Mouse (Mus musculus): ENCODE measurements around the gene Kctd12.
A peak's percentile ranks its signal among the peaks of the same experiment; 100 is the strongest.

Gene Kctd12

DNA sequence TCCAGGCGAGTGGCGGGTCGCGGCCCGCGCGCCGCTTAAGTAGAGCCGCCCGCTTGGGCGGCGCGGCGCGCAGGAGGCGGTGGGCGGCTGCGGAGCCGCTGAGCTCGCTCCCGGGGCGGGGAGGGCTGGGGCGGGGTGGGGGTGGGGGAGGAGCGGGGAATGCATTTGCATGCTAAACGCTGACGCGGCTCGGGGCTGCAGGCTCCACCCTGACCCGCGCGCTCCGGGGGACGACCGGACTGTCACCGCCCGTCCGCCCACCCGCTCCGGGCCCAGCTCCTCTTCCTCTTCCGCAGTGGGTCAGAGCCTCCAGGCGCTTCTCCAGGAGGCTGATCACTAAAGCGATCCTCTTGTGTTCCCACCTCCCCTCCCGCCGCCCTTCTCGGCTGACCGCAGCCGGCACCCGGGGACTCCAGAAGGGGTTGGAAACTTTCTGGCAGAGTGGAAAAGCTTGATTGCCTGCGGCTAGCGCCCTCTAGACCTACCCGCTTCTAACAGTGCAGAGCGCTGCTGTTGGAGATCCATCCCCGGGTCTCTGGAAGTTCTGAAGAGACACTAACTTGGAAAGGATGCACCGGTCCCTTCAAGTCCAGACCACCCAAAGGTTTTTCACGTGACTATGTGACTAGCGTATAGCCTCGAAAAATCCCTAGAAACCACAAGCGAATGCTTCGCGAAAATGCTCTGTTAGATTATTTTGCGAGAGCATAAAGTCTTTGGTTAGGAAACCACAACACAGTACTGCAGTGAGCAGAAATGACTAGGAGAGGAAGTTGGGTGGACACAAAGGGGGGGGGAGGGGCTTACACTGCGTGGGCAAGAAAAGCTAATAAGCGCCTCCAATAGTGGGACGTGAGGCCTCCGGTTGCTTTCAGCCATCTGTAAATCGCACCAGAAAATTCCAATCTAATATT lies at the start of gene Kctd12:
Gene Kctd12 (minus strand): TSS at position 11 of the 914 bp plus-strand sequence.
- DNase-seq (ENCODE audit: low read depth, low spot score) = peak; percentile 57

DNA sequence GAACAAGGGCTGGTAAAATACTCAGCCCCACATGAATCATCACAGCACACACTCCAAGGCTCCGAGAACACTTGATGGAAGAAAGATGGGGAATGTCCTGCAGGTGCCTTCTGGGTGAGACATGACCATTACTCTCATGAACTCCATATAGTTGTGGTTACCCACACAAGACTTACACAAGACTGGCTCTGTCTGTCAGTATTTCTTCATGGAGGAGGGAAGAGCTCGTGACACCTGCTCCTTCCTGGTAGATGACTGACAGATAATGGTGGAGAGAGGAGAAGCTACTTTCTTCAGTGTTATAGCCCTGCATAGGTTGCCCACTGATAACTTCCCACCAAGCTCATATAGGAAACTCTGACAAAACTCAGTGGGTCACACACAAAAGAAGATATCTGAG lies 46.8 kb upstream of the Kctd12 start:
- no peak for DNase-seq (ENCODE audit: low read depth, low spot score)

DNA sequence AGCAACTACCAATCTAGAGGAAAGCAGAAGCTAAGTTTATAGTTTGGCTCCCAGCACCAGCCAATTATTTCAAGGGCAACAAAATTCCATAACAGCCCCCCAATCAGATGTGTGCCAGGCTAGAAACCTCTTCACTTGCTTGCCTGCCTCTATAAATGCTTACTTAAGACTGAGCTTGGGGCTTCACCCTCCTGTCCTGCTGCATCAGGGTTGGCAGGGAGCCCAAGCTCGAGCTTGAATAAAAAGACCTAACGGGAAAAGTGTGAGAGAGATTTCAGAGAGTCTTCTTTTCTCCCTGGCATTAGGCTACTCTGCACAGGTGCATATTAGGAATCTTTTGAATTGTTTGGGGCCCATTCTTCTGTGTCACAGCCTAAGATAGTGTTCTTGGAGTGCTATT lies 37.6 kb upstream of the Kctd12 start:
- DNase-seq (ENCODE audit: low read depth, low spot score) = no peak

DNA sequence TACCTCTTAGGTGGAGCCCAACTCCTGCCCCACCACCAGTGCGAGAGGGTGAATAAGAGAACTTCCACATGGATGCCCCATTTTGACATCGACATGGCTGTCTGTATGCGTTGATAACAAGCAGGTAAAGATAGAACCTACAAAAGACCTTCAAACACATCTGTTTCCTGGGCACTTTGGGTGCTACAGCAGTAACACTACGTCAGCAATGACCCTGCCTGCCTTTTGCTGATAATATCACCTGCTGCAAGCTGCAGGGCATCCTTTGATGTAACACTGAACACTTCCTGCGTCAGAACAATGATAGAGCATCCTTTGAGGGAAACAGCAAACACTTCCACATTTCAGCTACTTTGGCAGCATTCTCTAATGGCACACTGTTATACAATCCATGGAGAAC lies 34.6 kb upstream of the Kctd12 start:
- no peak for DNase-seq (ENCODE audit: low read depth, low spot score)

DNA sequence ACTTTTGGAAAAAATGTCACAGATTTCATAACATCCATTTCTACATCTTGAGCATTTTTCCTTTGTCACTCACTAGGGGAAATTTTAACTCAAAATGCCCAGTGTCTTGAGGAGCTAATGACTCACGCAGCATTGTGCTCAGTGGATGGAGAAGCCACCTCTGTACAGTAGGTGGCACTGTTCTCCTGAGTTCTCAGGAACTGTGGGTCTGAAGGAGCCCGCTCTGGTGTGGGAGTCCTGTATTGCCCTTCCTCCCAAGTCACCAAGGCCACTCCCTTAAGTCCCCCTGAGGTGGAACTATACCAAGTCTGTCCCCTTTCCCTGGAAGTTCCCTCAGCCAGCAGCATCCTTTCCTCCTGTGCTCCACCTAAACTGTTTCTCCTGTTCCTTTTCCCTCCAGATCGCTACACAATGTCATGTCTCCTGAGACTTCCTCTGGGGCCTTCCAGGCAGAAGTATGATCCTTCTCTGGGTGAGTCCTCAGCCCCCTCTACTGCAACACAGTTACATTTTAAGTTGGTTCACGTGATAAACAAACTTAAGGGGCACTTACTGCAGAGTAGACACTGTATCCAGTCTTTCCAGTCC lies 30.2 kb upstream of the Kctd12 start:
- DNase-seq (ENCODE audit: low read depth, low spot score) = peak; percentile 41

DNA sequence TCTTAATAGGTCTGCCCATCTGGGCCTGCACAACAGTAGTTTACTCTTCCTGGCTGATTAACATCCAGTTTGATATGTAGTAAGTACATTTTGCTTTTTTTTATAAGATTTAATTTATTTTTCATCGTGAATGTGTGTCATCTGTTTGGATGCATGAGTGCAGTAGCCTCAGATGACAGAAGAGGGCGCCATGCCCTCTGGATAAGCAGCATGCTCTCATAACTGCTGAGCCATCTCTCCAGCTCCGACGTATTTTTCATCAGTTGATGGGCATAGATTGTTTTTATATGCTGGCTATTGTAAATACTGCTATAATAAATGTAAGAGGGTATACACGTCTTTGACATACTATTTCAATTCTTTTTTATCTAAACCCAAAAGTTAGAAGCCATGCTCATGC lies 29.3 kb upstream of the Kctd12 start:
- DNase-seq (ENCODE audit: low read depth, low spot score) = peak; percentile 18

DNA sequence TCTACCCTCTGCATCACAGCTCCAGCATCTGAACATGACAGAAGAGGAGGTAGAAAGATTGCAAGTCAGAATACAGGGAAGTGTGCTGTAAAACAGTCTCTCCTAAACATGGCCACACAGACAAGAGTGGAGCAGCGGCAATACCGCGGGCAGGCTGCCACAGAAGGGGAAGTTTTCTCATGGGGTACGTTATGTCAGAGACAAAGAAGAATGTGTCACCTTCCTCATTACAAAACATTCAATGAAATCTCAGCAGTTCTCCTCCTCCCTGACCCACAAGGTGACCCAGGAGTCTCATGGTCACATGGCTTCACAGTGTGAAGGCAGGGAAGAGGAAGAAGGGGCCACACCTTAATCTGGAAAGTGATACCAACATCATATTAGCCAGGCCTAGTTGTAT lies 25.3 kb upstream of the Kctd12 start:
- DNase-seq (ENCODE audit: low read depth, low spot score) = no peak

DNA sequence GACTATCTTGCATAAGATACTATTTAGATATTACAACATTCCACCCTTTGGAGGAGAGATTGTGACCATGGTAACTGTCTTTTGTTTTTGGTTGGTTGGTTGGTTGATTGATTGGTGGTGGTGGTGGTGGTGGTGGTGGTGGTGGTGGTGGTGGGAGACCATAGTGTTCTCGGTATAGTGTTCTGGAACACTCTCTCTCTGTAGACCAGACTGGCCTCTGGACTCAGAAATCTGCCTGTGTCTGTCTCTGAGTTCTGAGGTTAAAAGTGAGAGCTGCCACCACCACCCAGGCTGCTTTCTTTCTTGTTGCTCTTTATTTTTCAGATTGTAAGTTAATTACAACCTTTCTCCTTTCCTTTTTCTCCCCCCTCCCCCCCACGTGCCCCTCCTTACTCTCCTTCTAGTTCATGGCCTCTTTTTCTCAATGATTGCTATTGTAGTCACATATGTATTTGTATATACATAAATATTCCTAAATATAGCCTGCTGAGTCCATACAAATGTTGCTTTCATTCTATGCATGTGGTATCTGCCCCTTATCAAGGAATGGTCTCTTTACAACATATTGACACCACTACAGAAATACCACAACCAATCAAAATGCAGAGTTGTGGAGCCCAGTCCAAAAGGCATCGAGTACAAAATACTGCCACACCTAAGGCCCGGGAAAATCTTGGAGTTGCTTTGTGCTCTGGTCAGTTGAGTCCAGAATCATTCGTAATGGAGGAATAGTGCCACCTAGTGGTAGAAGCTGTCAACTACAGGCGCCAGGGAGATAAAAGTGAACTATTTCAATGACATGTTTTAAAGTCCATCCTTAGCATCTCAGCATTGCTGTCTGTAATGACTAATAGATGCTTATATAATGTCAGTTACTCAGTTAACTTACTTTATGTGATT lies 12.5 kb upstream of the Kctd12 start:
- DNase-seq (ENCODE audit: low read depth, low spot score) = peak; percentile 47

DNA sequence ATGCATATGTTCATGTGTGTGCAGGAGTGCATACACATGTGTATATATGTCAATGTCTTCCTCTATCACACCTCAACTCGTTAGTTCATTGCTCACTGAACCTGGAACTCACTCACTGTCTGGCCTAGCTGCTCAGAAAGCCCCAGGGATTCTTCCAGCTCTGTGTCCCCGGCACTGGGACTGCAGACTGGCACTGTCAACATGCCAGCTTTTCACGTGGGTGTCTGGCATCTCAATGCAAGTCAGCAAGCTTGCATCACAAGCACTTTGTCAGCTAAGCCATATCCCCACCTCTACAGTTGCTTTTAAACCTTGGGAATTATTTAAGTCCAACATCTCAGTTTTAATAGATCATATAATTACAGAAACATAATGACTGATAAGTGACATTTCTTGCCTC lies 8.3 kb upstream of the Kctd12 start:
- no peak for DNase-seq (ENCODE audit: low read depth, low spot score)

DNA sequence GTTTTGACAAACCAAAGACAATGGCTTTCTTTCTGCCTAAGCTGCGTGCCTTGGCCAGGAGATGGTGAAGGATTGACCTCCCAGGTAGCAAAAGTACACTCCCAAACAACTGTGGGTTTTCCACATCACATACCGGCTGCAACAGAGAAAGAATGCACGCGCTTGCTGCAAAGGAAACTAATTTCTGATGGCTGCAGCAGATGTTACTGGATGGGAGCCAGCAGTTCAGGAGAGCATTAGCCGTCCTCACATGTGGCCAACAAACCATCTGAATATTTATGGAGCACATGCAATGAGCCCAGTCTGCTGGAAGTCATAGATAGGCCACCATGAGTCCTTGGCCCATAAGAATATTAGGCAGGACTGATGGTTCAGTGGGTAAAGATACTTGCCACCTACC lies 7.4 kb upstream of the Kctd12 start:
- no peak for DNase-seq (ENCODE audit: low read depth, low spot score)

DNA sequence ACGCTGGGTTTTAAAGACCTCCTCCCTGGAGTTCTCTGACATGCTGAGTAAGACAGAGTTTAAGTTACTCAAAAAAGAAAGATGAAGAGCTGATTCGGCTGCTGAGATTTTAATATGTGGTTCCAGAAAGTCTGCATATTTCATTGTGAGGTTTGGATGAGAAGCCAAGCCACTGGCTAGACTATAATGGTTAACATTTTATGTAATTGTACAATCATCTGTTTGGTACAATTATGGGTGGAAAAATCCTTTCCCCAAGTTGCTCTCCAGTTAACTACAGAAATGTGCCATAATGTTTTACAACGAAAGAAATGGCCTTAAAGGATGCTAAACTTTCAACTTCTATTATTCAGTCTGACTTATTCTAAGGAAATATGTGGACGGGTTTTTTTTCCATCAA lies 6.8 kb upstream of the Kctd12 start:
- no peak for DNase-seq (ENCODE audit: low read depth, low spot score)

DNA sequence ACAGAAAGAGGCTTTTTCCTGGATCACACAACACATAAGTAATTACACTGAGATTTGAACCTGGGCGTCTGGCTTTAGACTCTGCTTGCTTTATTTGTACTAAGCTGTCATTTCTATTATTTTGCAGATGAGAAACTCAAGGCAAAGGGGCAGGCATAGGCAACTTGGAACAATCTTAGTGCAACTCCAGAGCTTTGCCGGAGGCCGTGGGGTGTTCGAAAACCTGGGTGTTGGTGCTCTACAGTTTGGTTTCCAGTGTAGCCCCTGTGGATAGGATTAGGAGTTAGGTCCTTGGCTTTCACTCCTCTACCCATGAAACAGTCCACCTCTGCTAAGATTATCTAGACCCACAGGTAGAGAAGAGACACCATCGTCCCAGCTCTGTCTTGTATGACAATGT lies 5.2 kb upstream of the Kctd12 start:
- no peak for DNase-seq (ENCODE audit: low read depth, low spot score)

DNA sequence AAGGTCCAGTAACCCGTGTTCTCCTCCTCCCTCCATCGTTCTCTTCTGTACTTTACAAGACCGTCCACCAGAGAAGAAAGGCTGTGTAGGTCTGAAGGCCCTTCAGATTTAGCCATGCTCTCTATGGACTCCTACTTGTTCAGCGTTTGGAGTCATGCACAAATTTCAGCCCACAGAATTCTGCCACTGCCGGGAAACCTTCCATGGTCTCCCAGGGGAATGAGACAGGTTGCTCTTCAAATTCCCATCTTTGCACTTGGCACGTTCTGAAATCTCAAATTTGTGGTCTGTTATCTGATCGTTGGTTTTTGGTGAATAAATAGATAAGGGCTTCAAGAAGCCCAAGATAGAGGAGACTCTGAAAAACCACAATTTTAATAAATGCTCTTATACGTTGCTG lies 1.2 kb upstream of the Kctd12 start:
- no peak for DNase-seq (ENCODE audit: low read depth, low spot score)

DNA sequence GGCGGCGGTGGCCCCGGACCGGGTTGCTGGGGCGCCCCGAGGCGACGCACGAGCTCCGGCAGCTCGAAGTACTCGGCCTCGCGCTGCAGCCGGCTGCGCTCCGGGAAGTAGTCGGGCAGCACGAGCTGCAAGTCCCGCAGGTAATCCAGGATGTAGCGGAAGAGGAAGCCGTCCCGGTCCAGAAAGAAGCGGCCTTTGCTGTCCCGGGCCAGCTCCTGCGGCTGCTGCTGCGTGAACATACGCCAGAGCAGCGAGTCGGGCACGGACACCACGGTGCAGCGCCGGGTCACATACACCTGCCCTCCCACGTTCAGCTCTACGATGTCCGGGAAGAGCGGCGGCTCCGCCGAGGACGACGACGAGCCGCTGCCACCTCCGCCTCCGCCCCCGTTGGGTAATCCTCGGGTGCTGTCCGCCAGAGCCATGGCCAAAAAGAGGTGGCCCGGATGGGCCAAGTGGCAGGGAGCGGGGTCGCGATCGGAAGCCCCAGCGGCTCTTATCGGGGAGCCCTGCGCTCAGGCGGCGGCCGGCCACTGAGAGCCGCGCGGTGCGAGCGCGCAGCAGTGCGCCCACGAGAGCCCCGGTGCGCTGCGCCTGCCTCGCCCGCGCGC lies 316 bp downstream of the Kctd12 start:
- DNase-seq (ENCODE audit: low read depth, low spot score) = no peak

DNA sequence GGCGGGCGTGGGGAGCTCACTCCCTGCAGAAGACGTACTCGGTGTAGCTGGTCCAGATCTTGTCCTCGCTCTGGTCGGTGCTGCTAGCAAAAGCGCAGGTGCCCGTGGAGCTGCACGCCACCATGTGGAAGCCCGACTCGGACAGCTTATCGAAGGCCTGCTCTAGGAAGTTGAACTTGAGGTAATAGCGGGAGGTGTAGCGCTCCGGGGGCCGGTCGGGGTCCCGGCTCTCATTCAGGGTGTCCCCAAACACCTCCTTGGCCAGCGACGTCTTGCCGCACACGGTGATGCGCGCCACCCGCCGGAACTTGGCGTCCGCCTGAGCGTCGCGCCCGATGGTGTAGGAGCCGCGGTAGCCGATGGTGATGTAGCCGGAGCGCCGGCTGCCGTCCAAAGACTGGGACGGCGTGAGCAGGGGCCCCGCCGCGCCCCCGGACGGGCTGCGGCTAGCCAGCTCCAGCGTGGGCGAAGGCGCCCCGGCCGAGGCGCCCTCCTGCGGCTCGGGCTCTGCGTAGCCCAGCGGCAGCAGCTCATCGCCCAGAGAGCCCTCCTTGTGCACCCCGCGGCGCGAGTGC lies 909 bp downstream of the Kctd12 start:
- DNase-seq (ENCODE audit: low read depth, low spot score) = no peak

DNA sequence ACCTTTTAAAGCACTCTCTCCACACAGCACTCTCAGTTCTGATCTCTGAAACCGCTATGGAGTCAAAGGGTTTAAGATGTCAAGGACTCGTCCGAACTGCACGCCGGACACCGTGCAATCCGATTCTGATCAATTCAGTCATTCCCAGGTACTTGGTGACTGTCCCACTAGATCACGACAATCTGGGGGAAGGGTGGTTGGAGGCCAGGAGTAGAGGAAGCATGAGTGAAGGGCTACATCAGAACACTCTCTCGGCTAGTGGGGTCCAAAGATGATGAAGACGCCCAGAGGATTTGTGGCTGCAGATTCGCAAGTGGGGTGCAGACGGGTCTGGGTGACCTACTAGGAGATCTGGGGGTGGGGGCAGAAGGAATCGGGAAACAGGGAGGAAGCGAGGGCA lies 1.5 kb downstream of the Kctd12 start:
- DNase-seq (ENCODE audit: low read depth, low spot score) = no peak

DNA sequence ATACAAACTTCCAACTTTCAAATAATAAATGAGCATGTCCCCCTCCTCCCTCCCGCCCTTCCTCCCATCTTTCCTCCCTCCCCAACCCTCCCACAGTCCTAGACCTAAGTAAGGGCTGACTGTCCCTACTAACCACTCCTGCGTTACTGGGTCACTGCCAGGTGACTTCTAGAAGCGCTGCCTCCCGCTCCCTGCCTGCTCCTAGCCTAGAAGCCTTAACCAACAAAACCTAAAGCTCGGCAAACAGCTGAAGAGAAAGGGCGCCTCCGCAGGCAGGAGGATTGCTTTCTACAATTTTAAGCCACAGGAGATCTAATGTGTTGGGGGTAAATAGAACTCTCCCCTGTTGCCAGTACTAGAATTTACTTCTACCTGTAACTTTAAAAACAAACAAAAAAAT lies 2.0 kb downstream of the Kctd12 start:
- DNase-seq (ENCODE audit: low read depth, low spot score) = no peak

DNA sequence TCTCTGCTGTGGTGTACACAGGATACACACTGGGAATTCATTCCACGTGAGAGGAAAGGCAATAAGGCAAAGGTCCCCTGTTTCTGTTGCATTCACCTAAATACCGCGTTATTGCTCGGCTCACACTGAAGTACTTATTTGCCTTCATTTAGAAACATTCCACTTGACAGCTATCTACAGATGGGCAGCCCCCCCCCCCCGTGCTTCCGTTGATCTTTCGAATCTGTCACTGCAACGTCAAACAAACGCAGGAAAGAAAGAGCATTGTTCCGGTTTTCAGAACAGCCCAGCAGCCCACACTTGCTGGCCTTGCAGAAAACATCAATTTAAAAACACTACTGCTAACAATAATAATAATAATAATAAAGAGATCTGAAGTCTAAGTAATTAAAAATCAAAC lies 2.6 kb downstream of the Kctd12 start:
- DNase-seq (ENCODE audit: low read depth, low spot score) = no peak

DNA sequence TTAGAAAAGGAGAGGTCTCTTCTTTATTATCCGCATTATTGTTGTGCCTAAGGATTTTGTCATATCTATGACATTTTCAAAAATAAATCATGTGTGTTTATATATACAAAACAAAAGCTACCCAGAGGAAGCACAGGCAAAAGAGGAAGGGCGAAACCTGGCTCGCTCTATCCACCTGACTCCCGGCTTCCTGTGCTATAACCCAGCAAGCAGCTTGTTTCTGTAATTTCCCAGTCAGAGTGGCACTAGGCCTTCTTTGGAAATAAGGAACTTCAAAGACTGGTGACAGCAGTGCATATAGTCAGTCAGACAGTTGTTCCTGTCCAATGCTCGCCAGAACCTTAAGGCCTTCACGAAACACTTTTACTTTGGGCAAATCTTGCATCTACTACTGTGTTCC lies 6.6 kb downstream of the Kctd12 start:
- DNase-seq (ENCODE audit: low read depth, low spot score) = no peak

DNA sequence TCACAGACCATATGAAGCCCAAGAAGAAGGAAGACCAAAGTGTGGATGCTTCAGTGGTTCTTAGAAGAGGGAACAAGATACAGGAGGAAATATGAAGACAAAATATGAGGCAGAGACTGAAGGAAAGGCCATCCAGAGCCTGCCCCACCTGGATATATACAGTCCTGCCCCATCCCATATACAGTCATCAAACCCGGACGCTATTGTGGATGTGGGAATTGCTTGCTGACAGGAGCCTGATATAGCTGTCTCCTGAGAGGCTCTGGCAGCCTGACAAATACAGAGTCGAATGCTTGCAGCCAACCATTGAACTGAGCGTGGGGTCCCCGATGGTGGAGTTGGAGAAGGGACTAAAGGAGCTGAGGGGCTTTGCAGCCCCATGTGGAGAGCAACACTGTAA lies 13.6 kb downstream of the Kctd12 start:
- DNase-seq (ENCODE audit: low read depth, low spot score) = no peak

DNA sequence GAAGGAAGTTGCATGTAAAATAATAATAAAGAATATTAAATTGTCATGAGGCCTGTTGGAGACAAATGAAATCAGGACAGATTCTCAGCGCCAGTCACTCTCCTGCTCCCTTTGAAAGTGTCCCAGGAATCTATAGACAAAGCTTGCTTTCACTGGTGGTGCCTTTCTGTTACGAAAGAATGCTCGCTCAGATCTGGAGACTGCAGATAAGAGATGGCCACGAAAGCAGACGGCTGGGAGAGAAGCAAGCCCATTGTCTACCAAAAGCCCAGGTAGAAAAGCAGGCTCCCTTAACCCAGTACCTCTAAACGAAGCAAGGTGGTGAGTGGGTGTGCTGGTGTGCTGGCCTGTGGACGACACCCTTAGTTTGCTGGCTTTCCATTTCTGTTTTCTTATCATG lies 16.2 kb downstream of the Kctd12 start:
- no peak for DNase-seq (ENCODE audit: low read depth, low spot score)

DNA sequence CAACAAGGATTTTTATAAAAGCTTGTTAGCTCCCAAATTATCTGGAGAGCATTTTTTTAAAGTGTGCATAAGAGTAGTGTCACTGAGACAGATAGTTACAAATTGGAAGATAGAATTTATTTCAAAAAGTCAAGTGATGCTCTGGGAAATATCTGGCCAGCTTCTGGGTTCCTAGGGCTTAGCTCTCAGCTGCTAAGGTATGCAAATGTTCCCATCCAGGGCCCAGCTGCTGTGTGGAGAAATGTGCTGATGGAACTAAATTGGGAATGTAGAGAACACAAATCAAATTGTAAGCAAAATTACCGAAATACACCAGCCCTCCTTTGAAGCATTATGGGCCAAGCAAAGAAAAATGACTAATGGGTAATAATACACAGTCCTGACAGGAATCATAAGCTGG lies 16.6 kb downstream of the Kctd12 start:
- no peak for DNase-seq (ENCODE audit: low read depth, low spot score)

Data from telencephalon, adult 2 months (tissue).